Mouse (Mus musculus) neural tube, embryonic 11.5 days (tissue): Measurements from ENCODE around the gene Vgll3. TPM values are rescaled to one million over a fixed set of nuclear protein-coding genes. Genes with fewer than 3 reads are reported as not detected.

ENCODE experiments used
- ATAC-seq: fragments of 200-750 bp; cut with Nextera tagmentation; 2 replicates; pipeline ENCODE4 v1.8.0; 2017; ENCODE audit warnings: moderate number of reproducible peaks, mild to moderate bottlenecking, moderate TSS enrichment, moderate library complexity; ENCODE audit not compliant: insufficient read depth, low FRiP score, low TSS enrichment
- DNase-seq: peaks from one replicate; pipeline ENCODE4 v3.0.0-alpha.2; 2015; ENCODE audit warnings: low spot score
- H3K27ac ChIP-seq: fragments of 300-500 bp; sonication (generic); 2 replicates; pipeline ENCODE4 v1.5.1; 2014; ENCODE audit warnings: low read depth, mild to moderate bottlenecking, low read length
- H3K27me3 ChIP-seq: fragments of 300-500 bp; sonication (generic); 2 replicates; pipeline ENCODE4 v1.6.1; 2014; ENCODE audit warnings: mild to moderate bottlenecking, low read length, mixed read lengths; ENCODE audit not compliant: control insufficient read depth, insufficient read depth
- H3K36me3 ChIP-seq: fragments of 300-500 bp; sonication (generic); 2 replicates; pipeline ENCODE4 v1.6.1; 2014; ENCODE audit warnings: mild to moderate bottlenecking, low read length, moderate library complexity, mixed read lengths; ENCODE audit not compliant: control insufficient read depth, insufficient read depth
- H3K4me1 ChIP-seq: fragments of 300-500 bp; sonication (generic); 2 replicates; pipeline ENCODE4 v1.6.1; 2014; ENCODE audit warnings: low read length, mixed read lengths; ENCODE audit not compliant: control insufficient read depth, insufficient read depth
- H3K4me2 ChIP-seq: fragments of 300-500 bp; sonication (generic); 2 replicates; pipeline ENCODE4 v1.6.1; 2014; ENCODE audit warnings: low read depth, mild to moderate bottlenecking, moderate library complexity
- H3K4me3 ChIP-seq: fragments of 300-500 bp; sonication (generic); 2 replicates; pipeline ENCODE4 v1.5.1; 2014; ENCODE audit warnings: low read depth, low read length
- H3K9ac ChIP-seq: fragments of 300-500 bp; sonication (generic); 2 replicates; pipeline ENCODE4 v1.6.1; 2014; ENCODE audit warnings: mild to moderate bottlenecking, low read length
- H3K9me3 ChIP-seq: fragments of 300-500 bp; sonication (generic); 2 replicates; pipeline ENCODE4 v1.6.1; 2016; ENCODE audit warnings: low read length; ENCODE audit not compliant: control insufficient read depth
- WGBS: fragments of 180-500 bp; shearing (Covaris S2); extraction: QIAGEN DNeasy Blood & Tissue Kit; methylation state at CpG from one replicate; pipeline ENCODE4 v1.1.7; 2014; 5-methylcytosine and 5-hydroxymethylcytosine counted together
- polyA plus RNA-seq: library from polyadenylated mRNA; unstranded; fragments of >200 nt; fragmentation: Nextera tagmentation; extraction: Ambion mirVana; gene quantifications from 2 replicates; pipeline ENCODE4 v1.2.1, GENCODE M21; 2014

Vgll3 gene
- polyA plus RNA-seq, 1 experiment from 2014 or later, result 7.6 TPM

- no peaks in the 10 kb centered on the region for H3K36me3 ChIP-seq
- H3K4me2 ChIP-seq, result no peak overlapping the region
- H3K4me3 ChIP-seq, result no peak overlapping the region
- DNase-seq (no peak), ATAC-seq (no peak)
- no peaks in the 10 kb centered on the region for H3K9me3 ChIP-seq
- 89% methylated on average over 6 of the region's 6 CpGs for WGBS
- no peaks in the 10 kb centered on the region for H3K27me3 ChIP-seq
- H3K4me1 ChIP-seq, result no peaks in the 10 kb centered on the region
- H3K9ac ChIP-seq, result no peak overlapping the region
- no peak overlapping the region for H3K27ac ChIP-seq
These were observed 14.0 kb downstream of the Vgll3 start for GRCm38 (mm10) chr16:65829096-65829495.

DNA sequence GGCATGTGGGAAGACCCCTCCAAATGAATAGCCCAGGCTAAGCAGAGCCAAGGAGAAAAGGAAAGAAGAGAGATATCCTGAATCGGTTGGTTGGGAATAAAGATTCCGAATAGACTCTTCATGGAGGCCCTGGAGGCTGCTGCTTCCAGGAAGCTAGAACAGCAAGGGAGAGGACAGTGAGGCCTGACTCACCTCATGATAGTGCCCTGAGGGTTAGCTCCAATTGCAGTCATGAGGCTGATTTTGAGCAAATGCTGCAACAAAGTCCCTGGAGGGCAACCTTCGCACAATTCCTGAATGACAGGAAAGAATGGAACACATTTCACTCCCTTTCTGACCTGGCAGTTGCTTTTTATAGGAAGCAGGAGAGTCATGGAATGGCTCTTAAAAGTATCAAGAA, 19.7 kb downstream of the Vgll3 start:
- no peaks in the 10 kb centered on the region for H3K36me3 ChIP-seq
- no peaks in the 10 kb centered on the region for H3K4me1 ChIP-seq
- H3K9ac ChIP-seq, result no peak overlapping the region
- ATAC-seq, result no peak
- H3K4me3 ChIP-seq, result no peak overlapping the region
- no peak for DNase-seq
- no peaks in the 10 kb centered on the region for H3K9me3 ChIP-seq
- H3K27ac ChIP-seq, result no peak overlapping the region
- H3K27me3 ChIP-seq, result no peaks in the 10 kb centered on the region
- WGBS, result 88% methylated on average over 3 of the region's 3 CpGs
- H3K4me2 ChIP-seq, result no peak overlapping the region

- Histone ChIP-seq H3K27me3 (no peaks in the 10 kb centered on the region), H3K9ac (no peak overlapping the region), H3K27ac (no peak overlapping the region), H3K4me1 (no peaks in the 10 kb centered on the region), H3K4me3 (no peak overlapping the region), H3K9me3 (no peaks in the 10 kb centered on the region), H3K4me2 (no peak overlapping the region), H3K36me3 (no peaks in the 10 kb centered on the region)
- ATAC-seq (no peak), DNase-seq (no peak)
- 84% methylated on average over 1 of the region's 1 CpGs for WGBS
These were observed 35.1 kb downstream of the Vgll3 start for GRCm38 (mm10) chr16:65850126-65850525.

DNA sequence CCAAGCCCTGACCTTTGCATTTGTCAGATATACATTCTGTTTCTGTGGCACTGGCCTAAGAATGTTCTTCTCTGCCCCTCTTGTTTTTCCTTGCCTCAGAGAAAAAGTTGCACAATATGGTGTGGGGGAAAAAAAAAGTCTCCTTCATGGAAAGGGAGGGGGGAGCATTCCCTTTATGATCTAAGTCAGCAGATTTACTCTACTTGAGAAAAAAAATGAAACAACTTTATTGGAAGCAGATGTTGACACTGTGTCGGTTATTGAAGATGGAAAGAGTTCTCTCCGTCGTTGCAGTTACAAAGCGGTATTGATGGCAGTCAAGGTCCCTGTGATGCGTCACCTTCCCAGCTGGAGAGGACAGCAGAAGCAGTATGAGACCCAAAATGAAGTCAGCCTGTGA, 49.4 kb downstream of the Vgll3 start:
- H3K27me3 ChIP-seq, result no peaks in the 10 kb centered on the region
- no peak overlapping the region for H3K9ac ChIP-seq
- DNase-seq (no peak), ATAC-seq (no peak)
- no peaks in the 10 kb centered on the region for H3K4me1 ChIP-seq
- no peak overlapping the region for H3K4me2 ChIP-seq
- no peaks in the 10 kb centered on the region for H3K36me3 ChIP-seq
- H3K27ac ChIP-seq, result no peak overlapping the region
- WGBS, result 52% methylated on average over 5 of the region's 5 CpGs
- H3K9me3 ChIP-seq, result no peaks in the 10 kb centered on the region
- no peak overlapping the region for H3K4me3 ChIP-seq

GRCm38 (mm10) chr16:65867927-65868326, 52.9 kb downstream of the Vgll3 start:
- WGBS, result 72% methylated on average over 2 of the region's 2 CpGs
- Histone ChIP-seq H3K36me3 (no peaks in the 10 kb centered on the region), H3K9ac (no peak overlapping the region), H3K27me3 (no peaks in the 10 kb centered on the region), H3K9me3 (no peaks in the 10 kb centered on the region), H3K4me3 (no peak overlapping the region), H3K27ac (no peak overlapping the region), H3K4me2 (no peak overlapping the region), H3K4me1 (no peaks in the 10 kb centered on the region)
- DNase-seq (no peak), ATAC-seq (no peak)

GRCm38 (mm10) chr16:65868933-65869332, 53.9 kb downstream of the Vgll3 start:
- no peak overlapping the region for H3K9ac ChIP-seq
- no peak overlapping the region for H3K27ac ChIP-seq
- no peak for ATAC-seq
- 75% methylated on average over 2 of the region's 2 CpGs for WGBS
- H3K9me3 ChIP-seq, result no peaks in the 10 kb centered on the region
- H3K4me2 ChIP-seq, result no peak overlapping the region
- no peaks in the 10 kb centered on the region for H3K27me3 ChIP-seq
- H3K4me1 ChIP-seq, result no peaks in the 10 kb centered on the region
- no peak for DNase-seq
- H3K36me3 ChIP-seq, result no peaks in the 10 kb centered on the region
- H3K4me3 ChIP-seq, result no peak overlapping the region

DNA sequence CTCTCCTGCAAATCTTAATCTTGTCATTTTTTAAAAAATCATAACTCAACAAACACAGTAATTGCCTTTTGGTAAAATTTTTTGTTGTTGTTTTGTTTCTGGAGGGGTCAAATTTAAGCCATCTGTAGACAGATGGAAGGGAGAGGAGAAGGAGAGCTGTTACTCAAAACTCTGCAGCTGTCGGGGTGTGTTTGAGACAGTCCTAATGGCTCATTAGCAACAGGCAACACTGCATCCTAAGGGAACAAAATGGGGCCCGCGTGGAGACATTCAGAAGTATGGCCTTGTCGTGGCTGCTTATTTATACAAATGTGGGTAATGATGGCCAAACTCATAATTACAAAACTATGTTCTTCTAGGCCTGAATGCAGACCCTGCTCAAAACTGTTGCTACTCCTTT, 73.9 kb downstream of the Vgll3 start:
- WGBS, result 79% methylated on average over 4 of the region's 4 CpGs
- Histone ChIP-seq H3K4me1 (no peaks in the 10 kb centered on the region), H3K4me3 (no peak overlapping the region), H3K4me2 (no peak overlapping the region), H3K9ac (no peak overlapping the region), H3K9me3 (no peaks in the 10 kb centered on the region), H3K36me3 (no peaks in the 10 kb centered on the region), H3K27ac (no peak overlapping the region), H3K27me3 (no peaks in the 10 kb centered on the region)
- DNase-seq (no peak), ATAC-seq (no peak)
